ENCODE assay signal across 11 mouse cellular contexts in genomic region chr15:96377701-96378100, GRCm38 (mm10).
DNase-seq lines count a peak whose midpoint lies in the region; ATAC-seq and TF ChIP-seq lines count a peak whose summit lies in the region.
"Had no signal": no experiment of that assay in that cellular context is flagged by ENCODE, and none has a peak within 500 bp of the region (broad histone marks: within the 10 kb centered on the region; RNA-seq: fewer than 3 reads in every experiment).

No protein-coding gene starts in this region.

- DNase-seq in gastrocnemius, adult 2 months, result peak; percentile 65
- no peak for DNase-seq in gastrocnemius, postnatal 10 days
- DNase-seq in lung, embryonic 14.5 days, result no peak
- no peak for DNase-seq in lung, postnatal 4 days
- DNase-seq in cerebellum, postnatal 14 days, result peak; percentile 76 to 78
- no peak for DNase-seq in right cerebral cortex, adult 18-20 months
- no peak for DNase-seq in testis, postnatal 10 days (ENCODE audit: low spot score)
- no peak for DNase-seq in urinary bladder, postnatal 14 days (ENCODE audit: low spot score)
- DNase-seq: thymus, postnatal 25 days had no signal

- no peak for TF ChIP-seq CTCF in gastrocnemius, adult 2 months (IDR thresholded peaks at IDR 0.05)
- TF ChIP-seq CTCF in lung, embryonic 14.5 days (IDR thresholded peaks at IDR 0.05; ENCODE audit: low read depth), result no peak

- peaks cover 75% of the 10 kb centered on the region for H3K36me3 ChIP-seq in lung, embryonic 14.5 days (ENCODE audit: insufficient read depth)

- intact Hi-C loops in gastrocnemius, adult 2 months (cut with DNase I), result no loop called here

- WGBS in lung, embryonic 14.5 days, result 85% methylated on average over 7 of the region's 7 CpGs

- no peak overlapping the region for H3K4me2 ChIP-seq in lung, embryonic 14.5 days
- H3K4me2 ChIP-seq: embryonic facial prominence, embryonic 15.5 days had no signal

- no peak overlapping the region for H3K9ac ChIP-seq in lung, embryonic 14.5 days
- H3K9ac ChIP-seq: embryonic facial prominence, embryonic 15.5 days had no signal

- peak overlapping the region; percentile 65 for H3K27ac ChIP-seq in gastrocnemius, adult 2 months
- H3K27ac ChIP-seq in lung, embryonic 14.5 days (ENCODE audit: low read depth), result peak overlapping the region; percentile 58
- H3K27ac ChIP-seq: embryonic facial prominence, embryonic 15.5 days had no signal

- no peak overlapping the region for H3K4me3 ChIP-seq in gastrocnemius, adult 2 months
- H3K4me3 ChIP-seq in lung, embryonic 14.5 days (ENCODE audit: low read depth, low read length), result no peak overlapping the region
- H3K4me3 ChIP-seq: embryonic facial prominence, embryonic 15.5 days had no signal

- H3K9me3 ChIP-seq in lung, embryonic 14.5 days (ENCODE audit: low read depth, low read length), result no peaks in the 10 kb centered on the region
- H3K9me3 ChIP-seq: embryonic facial prominence, embryonic 15.5 days had no signal

- no peak for ATAC-seq in lung, embryonic 14.5 days (ENCODE audit: insufficient read depth)
- ATAC-seq: forebrain, embryonic 14.5 days had no signal

- no peaks in the 10 kb centered on the region for H3K27me3 ChIP-seq in lung, embryonic 14.5 days (ENCODE audit: insufficient read depth, low read length)
- H3K27me3 ChIP-seq: embryonic facial prominence, embryonic 15.5 days had no signal

- no peaks in the 10 kb centered on the region for H3K4me1 ChIP-seq in lung, embryonic 14.5 days (ENCODE audit: insufficient read depth)
- H3K4me1 ChIP-seq: embryonic facial prominence, embryonic 15.5 days had no signal

Comparison
In these comparisons a context has a peak if more than half of its experiments do, and no peak if none do; other contexts are left out.
1. DNase-seq: peak in gastrocnemius, adult 2 months (single experiment) and cerebellum, postnatal 14 days (2 of 2); none in gastrocnemius, postnatal 10 days (single experiment), lung, embryonic 14.5 days (single experiment), lung, postnatal 4 days (0 of 2), right cerebral cortex, adult 18-20 months (single experiment), testis, postnatal 10 days (single experiment) and urinary bladder, postnatal 14 days (single experiment).